Mouse (Mus musculus) intestine, postnatal 0 days (tissue): ENCODE results near the gene Ext2. TPM values are rescaled to one million over a fixed set of nuclear protein-coding genes. Genes with fewer than 3 reads are reported as not detected.

Source experiments
- ATAC-seq: fragments of 200-750 bp; cut with Nextera tagmentation; 2 replicates; pipeline ENCODE4 v1.8.0; 2017; ENCODE audit warnings: mild to moderate bottlenecking, moderate TSS enrichment, moderate library complexity
- H3K27ac ChIP-seq: fragments of 300-500 bp; sonication (generic); 2 replicates; pipeline ENCODE4 v1.5.1; 2014; ENCODE audit warnings: mild to moderate bottlenecking, low read depth, low read length, moderate library complexity
- H3K27me3 ChIP-seq: fragments of 300-500 bp; sonication (generic); replicated peaks from 2 replicates; pipeline ENCODE4 v1.6.1; 2014; ENCODE audit warnings: low read length, mixed read lengths; ENCODE audit not compliant: control insufficient read depth, insufficient read depth
- H3K36me3 ChIP-seq: fragments of 300-500 bp; sonication (generic); 2 replicates; pipeline ENCODE4 v1.6.1; 2014; ENCODE audit warnings: mild to moderate bottlenecking, moderate library complexity; ENCODE audit not compliant: control insufficient read depth, insufficient read depth
- H3K4me1 ChIP-seq: fragments of 300-500 bp; sonication (generic); replicated peaks from 2 replicates; pipeline ENCODE4 v1.6.1; 2014; ENCODE audit warnings: antibody characterized with exemption, low read length, mixed read lengths; ENCODE audit not compliant: control insufficient read depth, insufficient read depth
- H3K4me2 ChIP-seq: fragments of 300-500 bp; sonication (generic); replicated peaks from 2 replicates; pipeline ENCODE4 v1.6.1; 2014; ENCODE audit warnings: low read depth, mild to moderate bottlenecking, moderate library complexity
- H3K4me3 ChIP-seq: fragments of 300-500 bp; sonication (generic); 2 replicates; pipeline ENCODE4 v1.5.1; 2014; ENCODE audit warnings: low read depth, low read length
- H3K9ac ChIP-seq: fragments of 300-500 bp; sonication (generic); 2 replicates; pipeline ENCODE4 v1.6.1; 2014; ENCODE audit warnings: mild to moderate bottlenecking, low read depth, low read length
- H3K9me3 ChIP-seq: fragments of 300-500 bp; sonication (generic); 2 replicates; pipeline ENCODE4 v1.6.1; 2016; ENCODE audit warnings: mixed run types; ENCODE audit not compliant: control insufficient read depth
- CTCF ChIP-seq: sonication (generic); IDR thresholded peaks from 2 replicates; pipeline ENCODE4 v1.5.1; 2016; ENCODE audit warnings: low read depth, mild to moderate bottlenecking, control low read depth, antibody characterized with exemption, moderate library complexity
- WGBS: fragments of 180-500 bp; shearing (Covaris S2); extraction: QIAGEN DNeasy Blood & Tissue Kit; methylation state at CpG from one replicate; pipeline ENCODE4 v1.1.7; 2014; 5-methylcytosine and 5-hydroxymethylcytosine counted together
- polyA plus RNA-seq: library from polyadenylated mRNA; unstranded; fragments of >200 nt; fragmentation: Nextera tagmentation; extraction: Ambion mirVana; gene quantifications from 2 replicates; pipeline ENCODE4 v1.2.1, GENCODE M21; 2015

Gene Ext2
- polyA plus RNA-seq, 1 experiment from 2014 or later: 40.8 TPM

DNA sequence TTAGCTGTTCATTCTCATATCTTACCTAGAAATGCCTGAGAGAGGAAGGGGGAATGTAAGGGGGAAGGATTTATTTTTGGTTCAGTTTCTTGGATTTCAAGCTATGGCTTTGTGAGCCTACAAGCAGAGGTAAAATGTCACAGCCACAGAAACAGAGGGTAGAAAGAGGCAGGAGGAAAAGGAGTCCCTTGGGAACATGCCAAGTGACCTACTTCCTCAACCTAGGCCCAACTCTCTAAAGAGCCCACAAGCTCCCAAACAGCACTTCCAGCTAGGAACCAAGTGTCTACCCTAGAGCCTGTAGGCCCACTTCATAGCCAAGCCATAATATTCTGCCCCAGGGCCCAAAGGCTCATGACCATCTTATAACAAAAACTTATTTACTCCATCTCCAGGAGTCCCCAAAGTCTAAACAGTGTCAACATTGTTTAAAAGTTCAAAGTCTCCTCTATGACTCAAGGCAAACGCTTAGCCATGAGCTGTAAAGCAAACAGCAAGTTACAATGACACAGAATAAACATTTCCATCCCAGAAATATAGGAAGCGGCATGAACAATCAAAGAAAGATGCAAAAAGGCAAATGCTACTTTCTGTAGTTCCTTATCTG is 99.1 kb downstream of the Ext2 start:
- H3K4me3 ChIP-seq: no peak overlapping the region
- H3K9ac ChIP-seq: no peak overlapping the region
- WGBS: 54% methylated on average over 2 of the region's 2 CpGs
- no peak overlapping the region for H3K4me2 ChIP-seq
- H3K36me3 ChIP-seq: peaks cover 7% of the 10 kb centered on the region; the same call in 1 of the 2 replicates
- no peaks in the 10 kb centered on the region for H3K27me3 ChIP-seq
- no peaks in the 10 kb centered on the region for H3K4me1 ChIP-seq
- no peak overlapping the region for H3K27ac ChIP-seq
- H3K9me3 ChIP-seq: no peaks in the 10 kb centered on the region
- TF ChIP-seq CTCF: no peak
- ATAC-seq: peak; percentile 72

DNA sequence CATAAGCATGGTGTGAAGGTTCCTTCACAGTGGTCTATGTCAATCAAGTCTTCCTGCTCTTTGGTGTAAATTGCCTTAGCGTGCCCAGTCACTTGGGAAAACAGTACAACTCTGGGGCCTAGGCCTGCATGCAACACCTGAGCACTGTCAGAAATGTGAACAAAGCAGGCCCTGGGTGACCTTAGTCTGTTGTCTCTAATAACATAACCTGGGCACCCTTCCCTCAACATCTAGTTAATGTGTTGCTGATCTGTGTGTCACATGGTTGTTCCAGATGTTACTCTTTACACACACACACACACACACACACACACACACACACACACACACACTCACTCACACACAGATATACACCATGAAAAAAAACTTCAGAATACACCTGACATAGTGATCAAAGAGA is 101.4 kb downstream of the Ext2 start:
- Histone ChIP-seq H3K36me3 (peaks cover 5% of the 10 kb centered on the region; the same call in 1 of the 2 replicates), H3K9me3 (no peaks in the 10 kb centered on the region), H3K4me2 (no peak overlapping the region), H3K4me3 (no peak overlapping the region), H3K4me1 (no peaks in the 10 kb centered on the region), H3K27me3 (no peaks in the 10 kb centered on the region), H3K27ac (no peak overlapping the region), H3K9ac (no peak overlapping the region)
- WGBS: 82% methylated on average over 1 of the region's 1 CpGs
- no peak for TF ChIP-seq CTCF
- no peak for ATAC-seq

DNA sequence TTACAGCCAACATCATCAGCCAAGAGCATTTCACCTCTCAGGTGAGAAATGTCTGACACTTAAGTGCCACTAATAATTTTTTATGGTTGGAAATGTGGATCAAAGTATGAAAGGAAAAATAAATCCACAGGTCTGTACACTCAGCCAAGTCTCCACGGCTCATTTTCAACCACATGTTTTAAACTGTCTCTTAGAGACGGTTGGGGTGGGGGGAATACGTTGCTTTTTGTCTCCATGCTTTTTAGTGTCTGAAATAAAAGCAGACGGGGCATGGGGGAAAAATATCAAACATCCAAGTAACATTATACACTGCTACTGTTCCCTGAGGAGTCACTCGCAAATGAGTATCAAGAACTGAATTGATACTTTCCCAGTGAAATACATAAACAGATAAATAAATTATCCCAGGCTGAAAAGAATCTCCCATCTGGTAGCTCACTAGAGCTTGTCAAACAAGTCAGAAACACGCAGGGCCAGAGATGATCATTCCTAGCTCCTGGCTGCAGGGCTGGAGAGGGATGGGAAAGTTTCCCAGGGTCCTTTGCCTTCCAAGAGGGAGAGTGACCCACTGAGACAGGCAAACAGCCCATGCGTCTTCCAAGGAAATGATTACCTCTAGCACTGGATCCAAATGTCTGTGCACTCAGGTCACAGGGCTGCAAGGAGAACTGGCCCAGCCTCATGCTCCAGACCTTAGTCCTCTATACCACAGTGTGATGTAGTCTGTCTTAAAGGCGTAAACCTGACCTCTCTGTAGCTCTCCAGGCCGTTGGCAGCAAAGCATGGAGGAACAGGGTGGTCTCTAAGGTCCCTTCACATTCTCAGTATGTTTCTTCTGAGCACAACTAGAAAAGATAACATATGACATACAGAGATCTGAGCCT is 102.3 kb downstream of the Ext2 start:
- no peak for ATAC-seq
- Histone ChIP-seq H3K4me3 (no peak overlapping the region), H3K9ac (no peak overlapping the region), H3K27me3 (no peaks in the 10 kb centered on the region), H3K9me3 (no peaks in the 10 kb centered on the region), H3K36me3 (peaks cover 11% of the 10 kb centered on the region), H3K4me1 (no peaks in the 10 kb centered on the region), H3K4me2 (no peak overlapping the region), H3K27ac (no peak overlapping the region)
- WGBS: 68% methylated on average over 9 of the region's 9 CpGs
- TF ChIP-seq CTCF: no peak

DNA sequence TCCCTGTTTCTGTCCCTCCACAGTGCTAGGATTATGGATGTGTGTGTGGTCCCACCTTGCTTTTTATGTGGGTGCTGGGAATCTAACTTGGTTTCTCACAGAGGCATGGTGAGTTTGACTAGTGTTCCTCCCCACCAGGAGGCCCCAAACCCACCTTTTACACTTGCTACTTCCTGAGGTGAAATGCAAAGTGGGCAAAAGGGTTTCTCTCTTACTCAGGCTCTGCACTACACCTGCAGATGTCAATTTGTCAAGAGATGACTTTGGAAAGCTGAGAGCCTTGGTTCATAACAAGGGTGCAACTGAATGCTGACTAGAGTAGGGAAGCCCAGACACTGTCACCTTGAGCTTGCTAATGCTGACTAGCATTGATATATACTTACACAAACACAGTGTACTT is 109.1 kb downstream of the Ext2 start:
- no peaks in the 10 kb centered on the region for H3K9me3 ChIP-seq
- H3K9ac ChIP-seq: no peak overlapping the region
- H3K36me3 ChIP-seq: peaks cover 7% of the 10 kb centered on the region
- no peak for TF ChIP-seq CTCF
- no peak overlapping the region for H3K4me3 ChIP-seq
- H3K4me1 ChIP-seq: no peaks in the 10 kb centered on the region
- no peaks in the 10 kb centered on the region for H3K27me3 ChIP-seq
- no peak overlapping the region for H3K4me2 ChIP-seq
- no peak for ATAC-seq
- no peak overlapping the region for H3K27ac ChIP-seq

DNA sequence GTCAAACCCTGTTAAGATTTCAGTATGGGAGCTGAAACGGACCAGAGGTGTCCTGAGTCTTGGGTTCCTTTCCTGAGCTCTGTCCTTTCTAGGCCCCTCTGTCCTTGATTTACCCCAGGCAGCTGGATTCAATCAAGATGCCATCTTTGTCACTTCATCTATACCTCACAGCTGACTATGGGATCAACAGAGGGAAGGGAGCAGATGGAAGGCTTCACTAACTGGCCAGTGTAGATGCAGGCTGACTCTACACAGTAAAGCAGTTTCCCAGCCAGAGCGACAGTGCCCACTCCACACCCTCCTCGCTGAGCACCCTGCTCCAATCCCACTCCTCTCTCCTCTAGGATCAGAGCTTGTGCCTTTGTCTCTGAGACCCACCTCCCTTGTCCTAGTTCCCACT is 110.9 kb downstream of the Ext2 start:
- H3K9me3 ChIP-seq: no peaks in the 10 kb centered on the region
- TF ChIP-seq CTCF: no peak
- no peak overlapping the region for H3K9ac ChIP-seq
- no peak overlapping the region for H3K4me3 ChIP-seq
- no peak overlapping the region for H3K4me2 ChIP-seq
- no peak for ATAC-seq
- H3K27ac ChIP-seq: no peak overlapping the region
- H3K27me3 ChIP-seq: no peaks in the 10 kb centered on the region
- WGBS: 73% methylated on average over 3 of the region's 3 CpGs
- peaks cover 7% of the 10 kb centered on the region; the same call in 1 of the 2 replicates for H3K36me3 ChIP-seq
- no peaks in the 10 kb centered on the region for H3K4me1 ChIP-seq

DNA sequence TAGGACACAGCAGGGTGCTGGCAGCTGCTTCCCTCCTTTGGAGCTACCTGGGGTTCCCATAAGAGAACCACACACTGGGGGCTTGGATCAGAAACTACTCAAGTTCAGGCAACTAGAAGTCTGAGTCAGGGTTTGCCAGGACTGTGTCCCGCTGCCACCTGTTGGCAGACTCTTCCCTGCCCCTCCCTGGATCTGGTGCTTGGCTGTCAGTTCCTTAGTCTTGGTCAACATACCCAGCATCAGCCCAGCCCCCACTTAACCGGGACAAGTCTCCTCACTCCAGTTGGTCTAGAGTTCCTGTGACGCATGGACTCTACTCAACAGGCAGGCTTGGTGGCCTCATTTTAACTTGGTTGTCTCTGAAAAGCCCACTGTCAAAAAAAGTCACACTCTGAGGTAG is 112.7 kb downstream of the Ext2 start:
- ATAC-seq: no peak
- Histone ChIP-seq H3K4me3 (no peak overlapping the region), H3K27ac (no peak overlapping the region), H3K4me1 (no peaks in the 10 kb centered on the region), H3K36me3 (peaks cover 8% of the 10 kb centered on the region; the same call in 1 of the 2 replicates), H3K9me3 (no peaks in the 10 kb centered on the region), H3K9ac (no peak overlapping the region), H3K4me2 (no peak overlapping the region), H3K27me3 (no peaks in the 10 kb centered on the region)
- TF ChIP-seq CTCF: peak; percentile 38
- 75% methylated on average over 3 of the region's 3 CpGs for WGBS
